Mouse (Mus musculus): Measurements from ENCODE around the gene Sytl3. TPM values are rescaled to one million over a fixed set of nuclear protein-coding genes. Genes with fewer than 3 reads are reported as not detected.

The Sytl3 gene
- polyA plus RNA-seq, 1 experiment: not detected

- H3K4me3 ChIP-seq (replicated peaks): no peak overlapping the region
- TF ChIP-seq TAL1 (IDR thresholded peaks at IDR 0.05; ENCODE audit: low read length) (no peak), GATA1 (IDR thresholded peaks at IDR 0.05; ENCODE audit: low read length) (no peak)
- no peaks in the 10 kb centered on the region for H3K9me3 ChIP-seq (ENCODE audit: control insufficient read depth, low read length)
- H3K36me3 ChIP-seq (ENCODE audit: control insufficient read depth): peaks cover 100% of the 10 kb centered on the region
- H3K27me3 ChIP-seq (ENCODE audit: control insufficient read depth): no peaks in the 10 kb centered on the region
- H3K4me1 ChIP-seq (ENCODE audit: control insufficient read depth): peaks cover 2% of the 10 kb centered on the region; the same call in 1 of the 2 replicates
These were observed 84.9 kb downstream of the Sytl3 start for GRCm38 (mm10) chr17:6743787-6744239.

- H3K36me3 ChIP-seq (ENCODE audit: control insufficient read depth): peaks cover 100% of the 10 kb centered on the region
- no peak for TF ChIP-seq GATA1 (IDR thresholded peaks at IDR 0.05; ENCODE audit: low read length)
- no peak for TF ChIP-seq TAL1 (IDR thresholded peaks at IDR 0.05; ENCODE audit: low read length)
- H3K4me3 ChIP-seq (replicated peaks): no peak overlapping the region
- no peaks in the 10 kb centered on the region for H3K27me3 ChIP-seq (ENCODE audit: control insufficient read depth)
- no peaks in the 10 kb centered on the region for H3K9me3 ChIP-seq (ENCODE audit: control insufficient read depth, low read length)
- peaks cover 2% of the 10 kb centered on the region; the same call in 1 of the 2 replicates for H3K4me1 ChIP-seq (ENCODE audit: control insufficient read depth)
These were observed 85.5 kb downstream of the Sytl3 start for GRCm38 (mm10) chr17:6744366-6744765.

- Histone ChIP-seq H3K36me3 (ENCODE audit: control insufficient read depth) (peaks cover 99% of the 10 kb centered on the region), H3K4me1 (ENCODE audit: control insufficient read depth) (peaks cover 2% of the 10 kb centered on the region; the same call in 1 of the 2 replicates), H3K4me3 (replicated peaks) (no peak overlapping the region), H3K27me3 (ENCODE audit: control insufficient read depth) (no peaks in the 10 kb centered on the region), H3K9me3 (ENCODE audit: control insufficient read depth, low read length) (no peaks in the 10 kb centered on the region)
- no peak for TF ChIP-seq TAL1 (IDR thresholded peaks at IDR 0.05; ENCODE audit: low read length)
- TF ChIP-seq GATA1 (IDR thresholded peaks at IDR 0.05; ENCODE audit: low read length): no peak
These were observed 86.0 kb downstream of the Sytl3 start for GRCm38 (mm10) chr17:6744871-6745270.

- no peaks in the 10 kb centered on the region for H3K27me3 ChIP-seq (ENCODE audit: control insufficient read depth)
These were observed 86.6 kb downstream of the Sytl3 start for GRCm38 (mm10) chr17:6745503-6745902.

GRCm38 (mm10) chr17:6745975-6746374 is 87.1 kb downstream of the Sytl3 start:
- peaks cover 2% of the 10 kb centered on the region; the same call in 1 of the 2 replicates for H3K4me1 ChIP-seq (ENCODE audit: control insufficient read depth)
- H3K4me3 ChIP-seq (replicated peaks): no peak overlapping the region
- TF ChIP-seq GATA1 (IDR thresholded peaks at IDR 0.05; ENCODE audit: low read length) (no peak), TAL1 (IDR thresholded peaks at IDR 0.05; ENCODE audit: low read length) (no peak)
- no peaks in the 10 kb centered on the region for H3K27me3 ChIP-seq (ENCODE audit: control insufficient read depth)
- H3K9me3 ChIP-seq (ENCODE audit: control insufficient read depth, low read length): no peaks in the 10 kb centered on the region
- peaks cover 97% of the 10 kb centered on the region for H3K36me3 ChIP-seq (ENCODE audit: control insufficient read depth)

More at GRCm38 (mm10) chr17:6745503-6745902, 86.6 kb downstream of the Sytl3 start:
- TF ChIP-seq GATA1 (IDR thresholded peaks at IDR 0.05; ENCODE audit: low read length) (no peak), TAL1 (IDR thresholded peaks at IDR 0.05; ENCODE audit: low read length) (no peak)
- Histone ChIP-seq H3K9me3 (ENCODE audit: control insufficient read depth, low read length) (no peaks in the 10 kb centered on the region), H3K4me3 (replicated peaks) (no peak overlapping the region), H3K4me1 (ENCODE audit: control insufficient read depth) (peaks cover 2% of the 10 kb centered on the region; the same call in 1 of the 2 replicates), H3K36me3 (ENCODE audit: control insufficient read depth) (peaks cover 97% of the 10 kb centered on the region)

GRCm38 (mm10) chr17:6746452-6747231 is 87.7 kb downstream of the Sytl3 start:
- Histone ChIP-seq H3K4me1 (ENCODE audit: control insufficient read depth) (peaks cover 2% of the 10 kb centered on the region; the same call in 1 of the 2 replicates), H3K4me3 (replicated peaks) (no peak overlapping the region), H3K9me3 (ENCODE audit: control insufficient read depth, low read length) (no peaks in the 10 kb centered on the region), H3K36me3 (ENCODE audit: control insufficient read depth) (peaks cover 97% of the 10 kb centered on the region), H3K27me3 (ENCODE audit: control insufficient read depth) (no peaks in the 10 kb centered on the region)
- TF ChIP-seq GATA1 (IDR thresholded peaks at IDR 0.05; ENCODE audit: low read length): no peak
- no peak for TF ChIP-seq TAL1 (IDR thresholded peaks at IDR 0.05; ENCODE audit: low read length)

- Histone ChIP-seq H3K4me3 (replicated peaks) (no peak overlapping the region), H3K4me1 (ENCODE audit: control insufficient read depth) (peaks cover 2% of the 10 kb centered on the region; the same call in 1 of the 2 replicates), H3K36me3 (ENCODE audit: control insufficient read depth) (peaks cover 97% of the 10 kb centered on the region), H3K27me3 (ENCODE audit: control insufficient read depth) (no peaks in the 10 kb centered on the region), H3K9me3 (ENCODE audit: control insufficient read depth, low read length) (no peaks in the 10 kb centered on the region)
- TF ChIP-seq TAL1 (IDR thresholded peaks at IDR 0.05; ENCODE audit: low read length) (no peak), GATA1 (IDR thresholded peaks at IDR 0.05; ENCODE audit: low read length) (no peak)
These were observed 88.6 kb downstream of the Sytl3 start for GRCm38 (mm10) chr17:6747478-6747877.

- TF ChIP-seq GATA1 (IDR thresholded peaks at IDR 0.05; ENCODE audit: low read length): no peak
- no peak for TF ChIP-seq TAL1 (IDR thresholded peaks at IDR 0.05; ENCODE audit: low read length)
- Histone ChIP-seq H3K9me3 (ENCODE audit: control insufficient read depth, low read length) (no peaks in the 10 kb centered on the region), H3K4me1 (ENCODE audit: control insufficient read depth) (no peaks in the 10 kb centered on the region; the same call in 1 of the 2 replicates), H3K27me3 (ENCODE audit: control insufficient read depth) (no peaks in the 10 kb centered on the region), H3K36me3 (ENCODE audit: control insufficient read depth) (peaks cover 97% of the 10 kb centered on the region), H3K4me3 (replicated peaks) (no peak overlapping the region)
These were observed 90.0 kb downstream of the Sytl3 start for GRCm38 (mm10) chr17:6748779-6749464.

All from erythroblast, embryonic 14.5 days (primary cell).